Mouse (Mus musculus) hindbrain, embryonic 12.5 days (tissue): ENCODE data around the gene Iapp. TPM values are rescaled to one million over a fixed set of nuclear protein-coding genes. Genes with fewer than 3 reads are reported as not detected.
"Not testable (repeated sequence)": the region's sequence is repeated elsewhere in the genome, so short reads cannot be mapped to it uniquely, and the experiment has no call there.

Experiments used
- ATAC-seq: fragments of 200-750 bp; cut with Nextera tagmentation; 2 replicates; pipeline ENCODE4 v1.8.0; 2017; ENCODE audit warnings: moderate TSS enrichment; ENCODE audit not compliant: low FRiP score
- H3K27ac ChIP-seq: fragments of 300-500 bp; sonication (generic); 2 replicates; pipeline ENCODE4 v1.5.1; 2016; ENCODE audit warnings: mild to moderate bottlenecking
- H3K27me3 ChIP-seq: fragments of 300-500 bp; sonication (generic); 2 replicates; pipeline ENCODE4 v1.6.1; 2016; ENCODE audit warnings: mild to moderate bottlenecking
- H3K36me3 ChIP-seq: fragments of 300-500 bp; sonication (generic); 2 replicates; pipeline ENCODE4 v1.6.1; 2016; ENCODE audit warnings: mild to moderate bottlenecking
- H3K4me1 ChIP-seq: fragments of 300-500 bp; sonication (generic); 2 replicates; pipeline ENCODE4 v1.6.1; 2016
- H3K4me2 ChIP-seq: fragments of 300-500 bp; sonication (generic); replicated peaks from 2 replicates; pipeline ENCODE4 v1.6.1; 2016; ENCODE audit warnings: mild to moderate bottlenecking
- H3K4me3 ChIP-seq: fragments of 300-500 bp; sonication (generic); 2 replicates; pipeline ENCODE4 v1.5.1; 2016; ENCODE audit warnings: mild to moderate bottlenecking
- H3K9ac ChIP-seq: fragments of 300-500 bp; sonication (generic); 2 replicates; pipeline ENCODE4 v1.6.1; 2016; ENCODE audit warnings: mild to moderate bottlenecking, moderate library complexity
- H3K9me3 ChIP-seq: fragments of 300-500 bp; sonication (generic); replicated peaks from 2 replicates; pipeline ENCODE4 v1.6.1; 2016; ENCODE audit warnings: mild to moderate bottlenecking
- WGBS: fragments of 180-500 bp; shearing (Covaris S2); methylation state at CpG from one replicate; pipeline ENCODE4 v1.1.7; 2016; 5-methylcytosine and 5-hydroxymethylcytosine counted together
- polyA plus RNA-seq: library from polyadenylated mRNA; unstranded; fragments of >200 nt; fragmentation: Nextera tagmentation; extraction: Ambion mirVana; gene quantifications from 2 replicates; pipeline ENCODE4 v1.2.1, GENCODE M21; 2016

The Iapp gene
- polyA plus RNA-seq, 1 experiment from 2014 or later, result 0.61 TPM

GRCm38 (mm10) chr6:142343561-142343960, 45.3 kb downstream of the Iapp start:
- Histone ChIP-seq H3K4me2 (no peak overlapping the region), H3K4me1 (0 out of 2 replicates have a peak, but pooled peaks cover 10% of the 10 kb centered on the region), H3K36me3 (no peaks in the 10 kb centered on the region), H3K9ac (no peak overlapping the region), H3K9me3 (no peaks in the 10 kb centered on the region), H3K27ac (no peak overlapping the region), H3K4me3 (no peak overlapping the region), H3K27me3 (no peaks in the 10 kb centered on the region)
- 71% methylated on average over 2 of the region's 2 CpGs for whole genome bisulfite sequencing
- ATAC-seq, result no peak

GRCm38 (mm10) chr6:142345440-142346038, 47.3 kb downstream of the Iapp start, which contains the start of gene Pyroxd1:
Pyroxd1 (plus strand) TSS chr6:142345654.
- H3K4me2 ChIP-seq, result peak within 1 kb of the TSS; percentile 52
- H3K36me3 ChIP-seq, result peaks cover 12% of the 10 kb centered on the region
- no peaks in the 10 kb centered on the region for H3K27me3 ChIP-seq
- H3K4me1 ChIP-seq, result 0 out of 2 replicates have a peak, but pooled peaks cover 10% of the 10 kb centered on the region
- H3K9ac ChIP-seq, result peak within 1 kb of the TSS; percentile 73
- 1% methylated on average over 48 of the region's 48 CpGs for WGBS
- ATAC-seq, result peak; percentile 93
- peak within 1 kb of the TSS; percentile 81 for H3K4me3 ChIP-seq
- H3K9me3 ChIP-seq, result no peaks in the 10 kb centered on the region
- H3K27ac ChIP-seq, result peak within 1 kb of the TSS; percentile 88

DNA sequence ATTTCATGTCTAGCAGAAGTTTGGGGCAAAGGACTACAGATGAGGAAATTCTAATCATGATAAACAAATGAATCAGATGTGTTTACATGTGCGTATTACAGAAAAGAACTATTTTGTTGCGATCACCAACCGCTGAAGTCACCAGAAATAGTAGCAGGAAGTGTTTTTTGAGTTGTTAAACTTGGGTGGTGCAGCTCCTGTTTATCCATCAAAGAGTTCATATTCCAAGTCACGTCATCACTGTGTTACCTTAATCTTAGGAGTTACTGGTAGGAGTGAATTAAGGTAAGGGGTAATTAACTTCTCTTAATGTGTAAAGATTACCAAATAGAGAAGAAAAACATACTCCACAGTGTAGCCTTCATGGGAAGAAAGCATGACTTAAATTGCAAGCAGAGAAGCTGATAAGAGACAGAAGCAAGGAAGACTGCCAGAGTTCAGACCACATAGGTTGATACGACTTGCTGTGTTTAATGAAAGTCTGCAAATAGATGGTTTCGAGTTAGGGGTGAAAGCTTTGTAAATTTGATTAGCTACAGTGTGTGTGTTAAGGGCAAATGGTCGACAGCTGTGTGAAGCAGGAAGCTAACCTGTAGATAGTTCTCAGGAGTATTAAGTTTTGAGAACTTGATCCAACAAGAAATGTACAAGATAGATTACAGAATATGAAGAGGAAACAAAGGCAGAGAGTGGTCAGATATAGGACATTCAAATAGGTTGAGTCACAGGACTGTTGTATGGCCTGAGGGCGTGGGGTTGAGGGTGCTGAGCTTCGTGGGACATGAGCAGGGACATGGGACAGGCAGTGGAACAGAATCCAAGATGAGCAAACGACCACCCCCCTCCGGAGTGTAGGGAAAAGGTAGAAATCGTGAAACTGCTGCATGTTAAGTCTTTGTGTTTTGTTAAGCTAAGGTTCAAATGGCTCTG, 48.2 kb downstream of the Iapp start:
- no peak for ATAC-seq
- H3K4me2 ChIP-seq, result peak overlapping the region; percentile 52
- peak overlapping the region; percentile 88; the same call in 1 of the 2 replicates for H3K27ac ChIP-seq
- H3K36me3 ChIP-seq, result peaks cover 17% of the 10 kb centered on the region
- no peaks in the 10 kb centered on the region for H3K27me3 ChIP-seq
- WGBS, result 68% methylated on average over 12 of the region's 12 CpGs
- peak overlapping the region; percentile 73 for H3K9ac ChIP-seq
- no peaks in the 10 kb centered on the region for H3K9me3 ChIP-seq
- H3K4me3 ChIP-seq, result peak overlapping the region; percentile 81
- H3K4me1 ChIP-seq, result 0 out of 2 replicates have a peak, but pooled peaks cover 10% of the 10 kb centered on the region

DNA sequence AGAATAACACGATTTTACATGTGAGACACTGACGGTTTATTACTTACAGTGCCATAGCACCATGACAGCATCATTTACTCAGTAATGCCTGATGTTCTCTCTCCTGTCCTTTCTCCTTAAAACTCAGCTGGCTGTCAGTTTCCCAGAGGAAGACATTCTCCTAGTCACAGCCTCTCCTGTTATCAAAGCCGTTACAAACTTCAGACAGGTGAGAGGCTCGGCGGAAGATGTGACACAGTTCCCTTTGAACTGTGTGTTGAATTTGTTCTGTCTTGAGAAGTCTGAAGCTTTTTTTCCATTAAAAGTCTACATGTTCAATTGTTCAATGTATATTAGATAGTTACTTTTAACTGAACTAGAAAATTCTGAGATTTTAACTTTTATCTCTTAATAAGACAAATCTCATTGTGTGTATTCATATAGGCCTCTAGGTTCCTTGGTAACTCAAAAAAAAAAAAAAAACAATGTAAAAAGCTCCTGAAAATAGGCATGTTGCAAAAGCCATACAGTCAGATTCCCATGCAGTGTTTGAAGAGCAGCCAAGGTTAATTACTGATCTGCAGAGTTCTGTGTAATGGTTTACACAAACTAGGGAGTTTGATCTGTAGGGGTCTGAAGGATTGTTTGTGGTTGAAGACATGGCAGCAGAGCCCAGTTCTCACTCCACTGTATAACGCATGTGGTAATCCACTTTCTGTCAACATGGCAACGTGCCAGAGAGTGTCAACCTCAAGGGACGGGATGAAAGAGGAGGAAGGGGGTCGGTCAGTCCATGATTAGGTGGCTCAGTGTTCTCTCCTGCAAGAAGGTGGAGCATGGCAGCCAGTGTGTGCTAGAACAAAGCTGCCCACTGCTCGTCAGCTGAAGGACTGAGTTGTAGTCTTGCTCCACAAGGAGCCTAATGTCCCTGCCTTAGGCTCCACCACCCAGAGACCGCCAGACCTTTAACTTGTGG, 49.5 kb downstream of the Iapp start:
- Histone ChIP-seq H3K27ac (no peak overlapping the region), H3K27me3 (no peaks in the 10 kb centered on the region), H3K36me3 (peaks cover 30% of the 10 kb centered on the region), H3K4me3 (no peak overlapping the region), H3K4me1 (0 out of 2 replicates have a peak, but pooled peaks cover 10% of the 10 kb centered on the region), H3K9ac (no peak overlapping the region), H3K4me2 (no peak overlapping the region), H3K9me3 (no peaks in the 10 kb centered on the region)
- ATAC-seq, result no peak
- WGBS, result 87% methylated on average over 11 of the region's 11 CpGs

DNA sequence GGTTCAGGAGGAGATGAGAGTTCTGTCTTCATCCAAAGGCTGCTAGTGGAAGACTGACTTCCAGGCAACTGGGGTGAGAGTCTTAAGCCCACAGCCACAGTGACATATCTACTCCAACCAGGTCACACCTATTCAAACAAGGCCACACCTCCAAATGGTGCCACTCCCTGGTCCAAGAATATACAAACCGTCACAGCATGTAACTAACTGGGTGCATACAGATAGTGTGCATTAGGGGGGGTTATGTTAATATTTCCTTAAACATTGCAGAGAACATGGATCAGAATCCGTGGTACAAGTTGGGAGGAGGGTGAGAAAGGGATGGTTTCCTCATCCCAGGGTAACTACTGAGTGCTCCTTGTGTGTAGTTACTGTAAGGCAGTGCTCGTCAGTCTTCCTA, 53.9 kb downstream of the Iapp start:
- not testable (repeated sequence) for H3K27me3 ChIP-seq, ATAC-seq, H3K4me2 ChIP-seq, H3K9ac ChIP-seq, H3K9me3 ChIP-seq, H3K4me1 ChIP-seq, H3K4me3 ChIP-seq, H3K27ac ChIP-seq
- peaks cover 63% of the 10 kb centered on the region for H3K36me3 ChIP-seq
- 96% methylated on average over 3 of the region's 3 CpGs for WGBS

Other genes starting within 250 kb of the Iapp start
- 0.31 and 0.50 TPM in 2 replicates for gene Slco1a6, start 89.9 kb upstream of the Iapp start, polyA plus RNA-seq
- gene Slco1a5, start 24.6 kb downstream of the Iapp start, polyA plus RNA-seq, result 0.46 and 0.83 TPM in 2 replicates
- 23.6 and 26.0 TPM in 2 replicates for gene Pyroxd1, start 47.2 kb downstream of the Iapp start, polyA plus RNA-seq
- gene Recql, start 88.7 kb downstream of the Iapp start, polyA plus RNA-seq, result 32.3 and 40.7 TPM in 2 replicates
- 95.7 and 108 TPM in 2 replicates for gene Golt1b, start 88.8 kb downstream of the Iapp start, polyA plus RNA-seq
- 2.9 and 6.9 TPM in 2 replicates for gene Spx, start 115.0 kb downstream of the Iapp start, polyA plus RNA-seq
- 0.50 TPM in 1 of 2 replicates, not detected in the other for gene Gys2, start 174.7 kb downstream of the Iapp start, polyA plus RNA-seq
- 385 and 413 TPM in 2 replicates for gene Ldhb, start 209.5 kb downstream of the Iapp start, polyA plus RNA-seq